Mouse (Mus musculus): ENCODE measurements around the gene Npff.

GRCm38 (mm10) chr15:102546246-102546645, 21.5 kb upstream of the Npff start:
- TF ChIP-seq CTCF (conservative IDR thresholded peaks at IDR 0.05 in 1 of 2, IDR thresholded peaks at IDR 0.05 in 1 of 2; ENCODE audit: low read depth in 2 of 2, low read length in 2 of 2) (no peak), POLR2A (IDR thresholded peaks at IDR 0.05; ENCODE audit: low read depth, low read length) (no peak), HCFC1 (IDR thresholded peaks at IDR 0.05; ENCODE audit: low read depth, low read length) (no peak), SMC3 (IDR thresholded peaks at IDR 0.05; ENCODE audit: low read depth, low read length) (no peak), MAZ (IDR thresholded peaks at IDR 0.05; ENCODE audit: low read depth, low read length) (no peak), EP300 (IDR thresholded peaks at IDR 0.05; ENCODE audit: low read length) (no peak), NELFE (IDR thresholded peaks at IDR 0.05; ENCODE audit: low read depth, low read length) (no peak), USF2 (conservative IDR thresholded peaks at IDR 0.05; ENCODE audit: low read depth, low read length) (no peak), RAD21 (IDR thresholded peaks at IDR 0.05; ENCODE audit: low read depth, low read length) (no peak), NRF1 (IDR thresholded peaks at IDR 0.05; ENCODE audit: low read depth, low read length) (no peak)
